Mouse (Mus musculus): ENCODE measurements around the gene Mrvi1.

Mrvi1 gene

DNA sequence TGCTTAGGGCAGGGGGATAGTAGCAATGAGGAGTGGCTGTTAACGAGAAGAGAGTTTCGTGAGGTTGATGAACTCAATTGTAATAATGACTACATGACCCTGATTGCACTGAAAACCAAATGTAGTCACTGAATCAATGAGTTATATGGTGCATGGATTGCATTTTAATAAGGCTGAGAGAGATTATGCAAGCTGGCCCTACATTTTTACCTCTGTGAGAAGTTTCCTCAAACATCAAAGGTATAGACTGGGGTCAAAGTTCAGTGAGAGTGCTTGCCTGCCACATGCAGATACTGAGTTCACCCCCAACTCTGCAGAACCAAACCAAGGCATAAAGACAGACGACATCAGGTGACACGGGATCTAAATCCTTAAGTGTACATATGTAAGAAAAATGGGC is 14.9 kb downstream of the Mrvi1 start:
- H3K9me3 ChIP-seq (ENCODE audit: low read length) = no peaks in the 10 kb centered on the region
- no peaks in the 10 kb centered on the region for H3K27me3 ChIP-seq (ENCODE audit: insufficient read depth, low read length)
- TF ChIP-seq POU5F1 (IDR thresholded peaks at IDR 0.05; ENCODE audit: borderline replicate concordance, low read length) (no peak), CTCF (conservative IDR thresholded peaks at IDR 0.05; ENCODE audit: low read length) (no peak), NANOG (IDR thresholded peaks at IDR 0.05; ENCODE audit: borderline replicate concordance, low read length) (no peak)
- H3K4me3 ChIP-seq (replicated peaks; ENCODE audit: low read length) = no peak overlapping the region
- no peaks in the 10 kb centered on the region for H3K36me3 ChIP-seq (ENCODE audit: insufficient read depth, low read length)
- no peaks in the 10 kb centered on the region for H3K4me1 ChIP-seq (replicated peaks; ENCODE audit: low read depth, low read length)

DNA sequence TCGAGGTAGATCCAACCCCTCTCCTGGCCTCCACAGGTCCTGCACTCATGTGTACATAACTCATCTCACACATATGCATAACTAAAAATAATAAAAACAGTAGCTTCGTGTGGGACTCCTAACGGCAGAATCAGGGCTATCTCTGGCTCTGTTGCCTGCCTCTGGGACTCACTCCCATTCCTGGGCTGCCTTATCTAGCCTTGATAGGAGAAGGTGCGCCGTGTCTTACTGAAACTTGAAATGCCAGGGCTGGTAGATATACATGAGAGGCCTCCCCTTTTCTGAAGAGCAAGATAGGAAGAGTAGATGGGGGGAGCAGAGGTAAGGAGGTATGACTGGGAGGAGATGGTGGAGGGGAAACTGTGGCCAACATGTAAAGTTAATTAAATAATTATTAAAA is 15.4 kb downstream of the Mrvi1 start:
- no peak for TF ChIP-seq POU5F1 (IDR thresholded peaks at IDR 0.05; ENCODE audit: borderline replicate concordance, low read length)
- TF ChIP-seq CTCF (conservative IDR thresholded peaks at IDR 0.05; ENCODE audit: low read length) = no peak
- TF ChIP-seq NANOG (IDR thresholded peaks at IDR 0.05; ENCODE audit: borderline replicate concordance, low read length) = no peak
- H3K4me1 ChIP-seq (replicated peaks; ENCODE audit: low read depth, low read length) = no peaks in the 10 kb centered on the region
- H3K27me3 ChIP-seq (ENCODE audit: insufficient read depth, low read length) = no peaks in the 10 kb centered on the region
- H3K9me3 ChIP-seq (ENCODE audit: low read length) = no peaks in the 10 kb centered on the region
- H3K36me3 ChIP-seq (ENCODE audit: insufficient read depth, low read length) = no peaks in the 10 kb centered on the region
- no peak overlapping the region for H3K4me3 ChIP-seq (replicated peaks; ENCODE audit: low read length)

DNA sequence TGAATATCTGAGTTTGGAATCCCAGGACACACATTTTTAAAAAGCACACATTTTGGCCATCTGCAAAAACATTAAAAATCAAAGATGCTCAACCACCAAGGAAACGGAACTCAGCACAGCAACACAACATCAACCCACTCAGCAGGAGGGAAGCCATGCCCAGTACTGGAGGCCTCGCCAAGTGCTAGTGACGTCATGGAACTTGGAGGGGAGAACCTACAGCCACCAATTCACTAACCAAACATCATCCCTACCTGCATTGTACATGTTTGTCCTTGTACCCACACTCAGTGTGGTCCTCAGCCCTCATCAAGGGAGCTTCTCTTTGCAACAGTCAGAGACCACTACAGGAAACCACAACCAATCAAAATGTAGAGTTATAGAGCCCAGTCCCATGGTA is 16.9 kb downstream of the Mrvi1 start:
- Histone ChIP-seq H3K36me3 (ENCODE audit: insufficient read depth, low read length) (no peaks in the 10 kb centered on the region), H3K4me3 (replicated peaks; ENCODE audit: low read length) (no peak overlapping the region), H3K27me3 (ENCODE audit: insufficient read depth, low read length) (no peaks in the 10 kb centered on the region), H3K9me3 (ENCODE audit: low read length) (no peaks in the 10 kb centered on the region), H3K4me1 (replicated peaks; ENCODE audit: low read depth, low read length) (no peaks in the 10 kb centered on the region)
- TF ChIP-seq POU5F1 (IDR thresholded peaks at IDR 0.05; ENCODE audit: borderline replicate concordance, low read length) = no peak
- TF ChIP-seq NANOG (IDR thresholded peaks at IDR 0.05; ENCODE audit: borderline replicate concordance, low read length) = no peak
- no peak for TF ChIP-seq CTCF (conservative IDR thresholded peaks at IDR 0.05; ENCODE audit: low read length)

DNA sequence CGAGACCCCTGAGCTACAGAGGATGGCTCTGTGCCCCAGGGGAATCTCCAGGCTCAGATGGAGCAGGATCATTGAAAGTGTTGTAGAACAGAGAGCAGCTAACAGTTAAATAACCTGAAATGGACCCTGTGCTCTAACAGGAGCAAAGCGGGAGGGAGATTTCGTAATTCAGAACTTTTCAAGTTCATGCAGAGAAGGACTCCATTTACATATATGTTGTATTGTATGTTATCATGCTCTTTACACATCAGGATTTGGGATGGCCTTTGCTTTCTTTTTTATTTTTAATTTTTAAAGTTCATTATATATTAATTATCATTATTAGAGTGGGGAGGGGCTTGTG is 18.6 kb downstream of the Mrvi1 start:
- no peak for TF ChIP-seq CTCF (conservative IDR thresholded peaks at IDR 0.05; ENCODE audit: low read length)
- no peak for TF ChIP-seq NANOG (IDR thresholded peaks at IDR 0.05; ENCODE audit: borderline replicate concordance, low read length)
- no peak for TF ChIP-seq POU5F1 (IDR thresholded peaks at IDR 0.05; ENCODE audit: borderline replicate concordance, low read length)
- no peak overlapping the region for H3K4me3 ChIP-seq (replicated peaks; ENCODE audit: low read length)

DNA sequence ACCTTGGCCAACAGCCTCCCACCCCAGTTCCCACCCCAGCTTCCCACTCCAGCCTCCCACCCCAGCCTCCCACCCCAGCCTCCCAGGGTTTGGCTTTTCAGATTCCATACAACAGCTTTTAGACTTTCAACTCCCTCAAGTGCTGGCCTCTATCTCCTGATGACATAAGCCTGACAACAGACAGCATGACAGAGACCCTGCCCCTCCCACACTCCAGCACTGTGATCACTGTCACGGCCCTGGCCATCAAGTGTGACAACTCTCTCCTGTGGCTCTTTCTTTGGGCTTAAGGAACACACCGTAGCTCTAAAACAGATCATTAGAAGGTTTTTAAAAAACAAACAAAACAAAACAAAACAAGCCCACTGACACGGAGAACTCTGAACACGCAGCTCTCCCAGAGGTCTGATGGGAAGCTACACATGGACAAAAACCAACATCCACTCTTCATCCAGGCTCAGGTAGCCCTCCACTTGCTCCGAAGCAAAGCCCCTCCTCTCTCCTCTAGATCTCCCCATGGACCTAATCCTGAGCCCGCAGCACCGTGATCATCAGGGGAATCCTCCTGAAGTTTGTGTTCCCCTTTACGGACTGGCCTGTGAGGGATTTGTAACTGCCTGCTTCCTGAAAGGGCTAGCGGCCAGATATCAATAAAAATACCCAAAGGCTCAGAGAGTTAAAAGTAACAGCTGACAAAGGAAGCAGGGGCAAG is 19.2 kb downstream of the Mrvi1 start:
- TF ChIP-seq CTCF (conservative IDR thresholded peaks at IDR 0.05; ENCODE audit: low read length) (no peak), POU5F1 (IDR thresholded peaks at IDR 0.05; ENCODE audit: borderline replicate concordance, low read length) (no peak), NANOG (IDR thresholded peaks at IDR 0.05; ENCODE audit: borderline replicate concordance, low read length) (no peak)
- Histone ChIP-seq H3K27me3 (ENCODE audit: insufficient read depth, low read length) (0 out of 2 replicates have a peak, but pooled peaks cover 3% of the 10 kb centered on the region), H3K4me1 (replicated peaks; ENCODE audit: low read depth, low read length) (no peaks in the 10 kb centered on the region), H3K9me3 (ENCODE audit: low read length) (no peaks in the 10 kb centered on the region), H3K4me3 (replicated peaks; ENCODE audit: low read length) (no peak overlapping the region), H3K36me3 (ENCODE audit: insufficient read depth, low read length) (no peaks in the 10 kb centered on the region)

More for the DNA sequence above, 18.6 kb downstream of the Mrvi1 start:
- Histone ChIP-seq H3K27me3 (ENCODE audit: insufficient read depth, low read length) (0 out of 2 replicates have a peak, but pooled peaks cover under 1% of the 10 kb centered on the region), H3K4me1 (replicated peaks; ENCODE audit: low read depth, low read length) (no peaks in the 10 kb centered on the region), H3K9me3 (ENCODE audit: low read length) (no peaks in the 10 kb centered on the region), H3K36me3 (ENCODE audit: insufficient read depth, low read length) (no peaks in the 10 kb centered on the region)

DNA sequence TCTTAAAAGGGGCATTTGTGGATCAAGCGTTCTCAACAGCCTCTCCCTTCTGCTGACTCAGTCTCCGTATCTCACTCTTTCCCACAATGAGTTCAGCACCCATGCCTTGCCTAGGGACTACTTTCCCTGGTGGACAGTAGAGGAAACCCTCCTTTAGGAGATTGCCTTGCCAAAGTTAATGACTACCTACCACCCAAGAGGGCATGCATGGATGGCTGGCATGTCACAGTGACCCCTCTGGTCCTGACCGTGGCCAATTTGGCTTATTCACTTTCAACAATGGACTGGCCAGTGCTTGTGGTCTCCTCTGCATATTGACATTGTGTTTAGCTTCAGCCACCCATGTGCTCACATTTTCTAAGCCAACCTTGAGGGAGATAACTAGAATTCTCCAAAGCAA is 19.8 kb downstream of the Mrvi1 start:
- Histone ChIP-seq H3K27me3 (ENCODE audit: insufficient read depth, low read length) (0 out of 2 replicates have a peak, but pooled peaks cover 7% of the 10 kb centered on the region), H3K36me3 (ENCODE audit: insufficient read depth, low read length) (no peaks in the 10 kb centered on the region), H3K9me3 (ENCODE audit: low read length) (no peaks in the 10 kb centered on the region), H3K4me3 (replicated peaks; ENCODE audit: low read length) (no peak overlapping the region), H3K4me1 (replicated peaks; ENCODE audit: low read depth, low read length) (no peaks in the 10 kb centered on the region)
- TF ChIP-seq NANOG (IDR thresholded peaks at IDR 0.05; ENCODE audit: borderline replicate concordance, low read length) (no peak), POU5F1 (IDR thresholded peaks at IDR 0.05; ENCODE audit: borderline replicate concordance, low read length) (no peak), CTCF (conservative IDR thresholded peaks at IDR 0.05; ENCODE audit: low read length) (no peak)

DNA sequence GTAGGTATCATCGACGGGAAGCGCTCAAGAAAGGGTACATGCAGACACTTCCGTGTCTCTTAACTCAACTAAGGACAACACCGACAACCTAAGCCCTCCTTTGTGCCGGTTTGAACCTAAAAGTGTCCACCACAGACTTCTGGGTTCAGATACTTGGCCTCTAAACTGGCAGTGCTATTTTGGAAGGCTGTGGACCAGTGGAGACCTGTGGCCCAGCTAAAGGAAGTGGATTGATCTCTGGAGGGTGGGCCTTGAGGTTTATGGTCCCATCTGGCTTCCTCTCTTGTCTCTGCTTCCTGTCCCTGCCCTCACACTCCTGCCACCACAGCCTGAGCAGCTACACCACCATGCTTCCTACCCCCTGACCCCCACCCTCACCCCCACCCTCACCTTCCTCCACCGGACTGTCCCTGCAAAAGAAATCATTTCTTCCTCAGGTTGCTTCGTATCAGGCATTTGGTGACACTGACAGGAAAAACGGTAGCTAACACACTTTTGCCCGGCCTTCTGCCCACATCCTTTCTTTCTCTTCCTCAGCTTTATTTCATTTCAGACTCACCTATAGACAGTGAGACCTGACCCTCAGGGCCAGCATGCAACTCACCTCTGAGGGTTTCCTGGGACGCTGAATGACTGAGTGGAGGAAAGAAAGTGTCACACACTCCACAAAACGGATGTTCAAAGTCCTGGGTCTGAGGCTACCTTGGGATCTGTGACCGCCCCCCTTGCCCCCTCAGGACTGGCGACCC is 25.7 kb downstream of the Mrvi1 start:
- H3K4me3 ChIP-seq (replicated peaks; ENCODE audit: low read length) = no peak overlapping the region
- TF ChIP-seq POU5F1 (IDR thresholded peaks at IDR 0.05; ENCODE audit: borderline replicate concordance, low read length) (no peak), CTCF (conservative IDR thresholded peaks at IDR 0.05; ENCODE audit: low read length) (no peak), NANOG (IDR thresholded peaks at IDR 0.05; ENCODE audit: borderline replicate concordance, low read length) (no peak)
- no peaks in the 10 kb centered on the region for H3K9me3 ChIP-seq (ENCODE audit: low read length)
- no peaks in the 10 kb centered on the region for H3K4me1 ChIP-seq (replicated peaks; ENCODE audit: low read depth, low read length)
- 0 out of 2 replicates have a peak, but pooled peaks cover 7% of the 10 kb centered on the region for H3K27me3 ChIP-seq (ENCODE audit: insufficient read depth, low read length)
- no peaks in the 10 kb centered on the region for H3K36me3 ChIP-seq (ENCODE audit: insufficient read depth, low read length)

DNA sequence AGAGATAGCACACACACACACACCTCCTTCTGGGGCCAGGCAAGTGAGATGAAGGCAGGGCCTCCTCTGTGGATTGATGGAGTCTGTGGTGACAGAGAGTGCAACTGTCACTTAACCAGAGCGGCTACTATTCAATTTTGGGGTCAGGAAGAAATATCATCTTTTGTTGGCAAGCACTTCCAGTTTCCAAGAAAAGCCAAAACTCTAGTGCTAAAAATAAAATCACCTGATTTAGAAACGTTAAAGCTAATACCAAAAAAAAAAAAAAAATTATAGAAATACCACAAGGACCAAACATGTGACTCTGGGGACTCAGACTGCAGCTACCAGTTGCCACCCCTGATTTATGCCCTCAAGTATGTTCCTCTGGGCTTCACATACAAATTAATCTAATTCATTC is 26.7 kb downstream of the Mrvi1 start:
- Histone ChIP-seq H3K4me1 (replicated peaks; ENCODE audit: low read depth, low read length) (0 out of 2 replicates have a peak, but pooled peaks cover 3% of the 10 kb centered on the region), H3K4me3 (replicated peaks; ENCODE audit: low read length) (no peak overlapping the region), H3K9me3 (ENCODE audit: low read length) (no peaks in the 10 kb centered on the region), H3K36me3 (ENCODE audit: insufficient read depth, low read length) (no peaks in the 10 kb centered on the region), H3K27me3 (ENCODE audit: insufficient read depth, low read length) (peaks cover 13% of the 10 kb centered on the region)
- no peak for TF ChIP-seq CTCF (conservative IDR thresholded peaks at IDR 0.05; ENCODE audit: low read length)
- no peak for TF ChIP-seq POU5F1 (IDR thresholded peaks at IDR 0.05; ENCODE audit: borderline replicate concordance, low read length)
- TF ChIP-seq NANOG (IDR thresholded peaks at IDR 0.05; ENCODE audit: borderline replicate concordance, low read length) = no peak

Data from E14TG2a.4 (cell line).